Mouse (Mus musculus) monocyte, adult 5-6 weeks (primary cell): ENCODE results near the gene Gfi1. TPM values are rescaled to one million over a fixed set of nuclear protein-coding genes. Genes with fewer than 3 reads are reported as not detected.

Source experiments
- ATAC-seq: fragments of 153-309, 156-312 bp; replicated peaks from 2 replicates; pipeline ENCODE4 v1.8.0; 2017; ENCODE audit warnings: mild to moderate bottlenecking; ENCODE audit not compliant: low TSS enrichment, insufficient number of reproducible peaks, severe bottlenecking, poor library complexity, low FRiP score
- total RNA-seq: library from RNA; stranded (forward); fragments of 200-1000, 200-491, 200-594 nt; gene quantifications from 3 replicates; pipeline ENCODE4 v1.2.3, GENCODE M21; 2017

Gene Gfi1
- total RNA-seq, result 3.3 to 15.9 TPM (median 3.8 TPM) in 3 replicates

DNA sequence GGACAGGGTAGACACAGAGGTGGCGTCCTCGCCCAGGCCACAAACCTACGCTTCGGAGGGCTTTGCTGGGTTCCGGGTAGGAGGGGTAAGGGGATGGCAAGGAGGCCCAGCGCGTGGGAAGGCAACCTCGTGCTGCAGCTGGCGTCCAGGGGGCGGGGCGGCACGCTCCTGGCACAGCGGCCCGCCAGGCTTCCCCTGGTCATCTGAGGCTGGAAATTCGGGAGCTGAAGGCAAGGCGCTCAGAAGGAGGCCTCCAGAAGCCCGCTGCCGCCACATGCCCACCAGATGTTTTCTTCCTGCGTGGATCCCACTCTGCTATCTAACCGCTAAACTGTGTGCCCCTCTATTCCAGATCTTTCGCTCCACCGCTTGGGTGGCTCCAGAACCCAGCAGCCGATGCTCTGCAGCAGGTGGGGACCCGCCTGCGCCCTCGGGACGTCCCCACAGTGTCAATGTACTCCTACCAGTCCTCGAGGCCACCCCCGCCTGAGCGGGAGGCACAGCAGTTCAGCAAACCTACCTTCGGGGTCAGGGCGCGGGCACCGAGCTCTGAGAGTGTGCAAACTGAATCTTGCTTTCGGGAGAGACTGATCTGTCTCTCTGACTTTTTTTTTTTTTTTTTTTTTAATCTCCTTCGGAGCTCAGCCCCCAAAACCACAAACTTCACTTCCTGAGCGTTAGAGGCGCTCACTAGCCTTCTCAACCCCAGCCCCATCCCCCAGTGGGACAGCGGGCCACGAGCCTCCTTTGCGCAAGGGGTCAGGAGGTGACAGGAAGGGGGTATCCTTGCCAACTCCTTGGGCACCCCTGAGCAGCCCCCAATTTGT, at the start of gene Gfi1:
Gene Gfi1, minus strand, starts transcription at position 602 of the 827 bp plus-strand sequence.
- ATAC-seq, result peak; percentile 53

DNA sequence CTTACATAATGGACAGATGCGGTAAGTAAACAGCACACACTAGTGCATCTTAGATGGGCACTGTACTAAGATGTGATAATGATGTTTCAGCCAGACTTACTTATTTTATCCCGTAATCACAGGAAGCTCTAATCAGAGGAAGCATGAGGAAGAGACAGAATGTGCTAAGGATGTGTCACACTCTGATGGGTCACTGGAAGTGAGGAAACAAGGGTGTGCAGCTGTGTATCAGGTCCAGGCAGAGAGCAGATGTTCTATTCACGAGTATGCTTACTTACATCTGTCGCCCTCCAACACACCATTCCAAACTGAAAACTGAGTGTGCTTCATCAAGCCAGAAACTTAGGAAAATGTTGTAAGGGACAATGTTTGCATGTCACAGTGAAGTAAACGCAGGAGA, 46.2 kb upstream of the Gfi1 start:
- ATAC-seq, result no peak

DNA sequence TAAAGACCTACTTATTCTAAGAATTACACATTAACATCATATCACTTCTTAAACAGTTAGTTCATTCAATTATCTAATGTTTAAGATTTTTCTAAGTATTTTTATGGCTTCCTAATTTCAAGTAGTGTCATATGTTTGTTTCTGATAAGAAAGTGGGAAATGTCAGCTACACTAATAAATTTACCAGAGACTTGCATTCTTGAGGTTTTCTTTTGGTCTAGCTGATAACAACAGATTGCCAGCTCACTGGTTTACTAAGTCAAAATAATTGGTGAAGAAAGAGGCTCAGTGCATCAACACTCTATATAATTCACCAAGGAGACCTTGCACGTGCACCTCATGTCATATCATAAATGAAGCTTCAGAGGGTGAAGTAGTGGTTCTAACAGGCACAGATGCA, 42.4 kb upstream of the Gfi1 start:
- no peak for ATAC-seq

DNA sequence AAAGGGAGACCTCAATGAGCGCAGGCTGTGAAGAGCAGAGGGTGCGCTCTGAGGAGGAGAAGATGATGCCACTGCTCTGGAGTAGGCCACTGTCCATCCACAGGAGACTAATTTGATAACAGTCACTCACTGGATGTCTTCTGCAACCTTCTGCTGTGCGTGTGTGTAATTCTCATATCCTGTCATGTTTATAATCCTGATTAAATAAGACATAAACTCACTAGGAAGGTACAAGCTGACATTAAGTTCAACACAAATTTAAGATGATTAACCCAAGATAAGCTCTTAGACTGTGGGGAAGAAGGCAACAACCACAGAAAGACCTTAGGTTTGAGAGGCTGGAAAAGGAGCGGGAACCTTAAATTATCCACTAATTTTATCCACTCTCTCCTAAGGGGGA, 40.1 kb upstream of the Gfi1 start:
- no peak for ATAC-seq

DNA sequence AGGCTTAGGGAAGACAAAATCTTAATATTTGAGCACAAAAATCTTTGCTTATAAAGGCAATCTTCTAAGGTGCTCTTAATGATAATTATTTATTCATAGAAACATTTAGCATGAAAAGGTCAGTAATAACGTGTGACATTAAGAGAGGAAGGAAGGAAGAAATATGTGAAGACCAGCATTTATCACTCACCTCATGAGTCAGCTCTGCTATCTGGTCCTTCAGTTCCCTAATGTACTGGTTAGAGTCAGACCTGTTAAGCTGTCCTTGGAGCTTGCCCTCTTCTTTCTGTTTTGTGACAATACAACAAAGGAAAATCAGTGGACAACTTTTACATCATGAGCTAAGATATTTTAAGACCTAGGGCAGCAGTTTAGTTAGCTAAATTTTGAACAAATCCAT, 38.6 kb upstream of the Gfi1 start:
- no peak for ATAC-seq

DNA sequence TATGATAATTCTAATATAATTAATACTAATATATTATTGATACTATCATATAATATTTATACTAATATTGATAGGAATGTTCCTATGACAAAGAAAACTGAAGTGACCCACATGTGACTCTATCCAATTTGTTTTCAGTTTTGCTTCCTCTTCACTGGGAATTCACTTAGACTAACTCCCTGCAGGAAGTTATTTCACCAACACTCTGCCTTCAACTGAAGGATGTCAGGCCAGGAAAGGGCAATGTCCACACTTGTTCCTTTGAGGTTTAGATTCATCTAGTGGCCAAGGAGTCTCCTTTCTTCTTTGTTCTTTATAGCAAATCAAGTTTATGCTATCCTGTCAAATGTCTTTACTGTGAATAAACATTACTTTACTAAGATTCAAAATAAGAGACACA, 37.8 kb upstream of the Gfi1 start:
- ATAC-seq, result no peak

DNA sequence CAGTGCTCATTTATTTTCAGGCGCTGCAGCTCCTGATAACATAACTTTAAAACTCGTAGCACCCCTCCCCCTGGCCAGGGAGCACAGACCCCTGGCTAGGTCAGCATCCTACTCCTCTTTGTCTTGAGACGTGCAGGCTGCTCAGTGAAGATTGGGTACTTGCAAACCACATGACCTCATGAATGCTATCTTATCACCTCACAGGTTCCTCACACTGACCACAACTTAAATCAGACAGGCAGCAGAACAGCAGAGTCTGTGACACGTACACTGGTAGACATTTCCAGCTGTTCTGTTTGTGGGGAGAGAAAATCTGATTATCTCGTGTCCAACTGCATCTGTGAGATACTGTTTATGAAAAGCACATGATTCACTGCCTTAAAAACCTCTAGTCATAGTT, 33.3 kb upstream of the Gfi1 start:
- peak; percentile 68 for ATAC-seq

DNA sequence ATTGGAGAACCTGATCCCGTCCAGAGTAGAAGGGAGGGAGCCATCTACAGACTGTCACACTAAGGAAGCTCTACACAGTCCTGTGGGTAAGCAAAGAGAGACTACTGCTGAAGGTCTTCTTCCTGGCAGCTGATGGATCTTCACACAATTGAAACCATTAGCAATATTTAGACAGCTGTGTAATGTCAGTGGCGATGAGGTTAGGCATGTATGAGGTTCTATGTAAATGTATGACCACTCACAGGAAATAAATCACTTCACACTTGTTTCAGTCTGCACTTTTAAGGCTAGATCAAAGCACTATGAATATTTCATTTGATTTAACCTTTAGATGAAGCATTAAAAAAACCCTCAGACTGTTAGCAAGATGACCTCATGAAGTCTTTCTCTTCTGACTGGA, 30.2 kb upstream of the Gfi1 start:
- ATAC-seq, result no peak

DNA sequence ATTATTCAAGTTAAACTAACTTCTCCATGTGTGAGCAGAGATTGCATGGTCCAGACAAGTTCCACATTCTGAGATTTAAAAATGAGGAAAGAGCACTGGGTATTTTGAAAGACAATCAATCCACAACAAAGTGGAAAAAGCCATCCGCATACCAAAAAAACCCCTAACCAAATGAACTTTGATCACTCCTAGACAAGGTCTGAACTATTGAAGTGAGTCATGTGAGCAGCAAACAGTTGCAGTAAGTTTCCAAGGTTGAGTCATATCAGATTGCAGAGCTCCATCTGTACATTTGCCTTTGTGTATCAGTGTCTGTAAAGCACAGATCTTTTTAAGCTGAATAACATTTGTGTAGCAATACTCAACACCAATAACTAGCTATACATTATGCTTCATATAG, 28.9 kb upstream of the Gfi1 start:
- peak; percentile 34; the same call in 1 of the 2 replicates for ATAC-seq

DNA sequence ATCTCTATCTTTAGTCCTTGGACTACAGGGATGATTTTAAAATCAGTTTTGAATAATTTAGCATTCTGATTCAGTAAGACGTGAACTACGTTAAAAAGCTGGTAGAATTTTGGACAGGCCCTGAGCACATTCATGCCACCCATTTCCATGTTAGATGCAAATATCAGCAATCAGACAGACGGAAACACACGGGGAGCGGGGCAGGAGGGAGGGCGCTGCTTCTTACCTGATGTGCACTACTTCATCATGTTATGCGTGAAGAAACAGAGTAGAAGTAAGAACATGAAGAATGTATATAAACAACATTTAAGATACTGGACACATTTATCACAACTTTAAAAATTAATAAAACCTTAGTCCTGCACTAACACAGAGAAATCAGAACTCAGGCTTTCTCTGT, 27.8 kb upstream of the Gfi1 start:
- ATAC-seq, result no peak

DNA sequence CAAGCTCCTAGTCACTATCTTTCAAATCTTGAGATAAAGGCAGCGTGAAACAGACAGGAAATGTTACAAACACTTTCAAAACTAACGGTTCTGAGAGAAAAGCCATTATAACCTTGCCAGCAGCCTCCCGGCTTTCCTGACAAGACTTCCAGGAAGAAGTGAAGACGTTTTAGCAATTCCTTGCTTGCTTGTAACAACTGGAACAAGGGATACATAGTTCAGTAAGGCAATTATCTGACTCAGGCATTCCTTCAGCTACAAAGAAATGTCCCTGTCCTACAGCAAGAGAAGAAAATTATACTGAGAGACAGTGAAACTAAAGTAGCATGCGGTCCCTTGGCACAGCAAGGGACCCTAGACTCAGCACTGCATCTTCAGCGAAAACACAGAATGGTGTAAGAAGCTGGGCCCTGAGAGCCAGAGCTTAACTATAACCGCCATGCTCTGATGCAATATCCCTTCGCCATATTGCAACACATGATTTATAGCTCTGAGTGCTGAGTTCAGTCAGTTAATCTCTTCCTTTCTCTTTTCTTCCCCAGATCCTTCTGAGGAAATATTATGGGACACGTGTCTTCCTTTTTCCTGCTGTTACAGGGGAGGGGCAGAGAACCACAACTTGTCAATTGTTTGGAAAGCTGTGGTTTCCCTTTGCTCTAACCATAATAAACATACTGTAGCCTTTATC, 23.5 kb upstream of the Gfi1 start:
- ATAC-seq, result peak; percentile 82; the same call in 1 of the 2 replicates

DNA sequence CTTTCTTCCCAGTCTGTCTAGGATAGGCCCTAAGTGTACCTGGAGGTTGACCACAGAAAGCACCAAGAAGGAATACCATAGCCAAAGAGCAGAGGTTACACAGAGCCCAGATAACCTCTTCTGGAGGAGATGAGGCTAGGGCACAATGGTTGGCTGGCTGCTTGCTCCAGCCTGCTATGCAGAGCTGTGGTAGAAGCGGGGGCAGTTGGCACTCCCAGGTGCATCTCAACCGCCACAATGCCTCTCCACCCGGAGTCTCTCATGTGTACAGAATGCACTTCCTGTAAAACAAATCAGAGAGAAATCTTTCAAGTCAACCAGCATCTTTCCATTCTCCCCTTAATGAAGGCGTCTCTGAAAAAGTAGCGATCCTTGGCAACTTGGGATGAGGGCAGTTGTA, 13.2 kb upstream of the Gfi1 start:
- no peak for ATAC-seq

DNA sequence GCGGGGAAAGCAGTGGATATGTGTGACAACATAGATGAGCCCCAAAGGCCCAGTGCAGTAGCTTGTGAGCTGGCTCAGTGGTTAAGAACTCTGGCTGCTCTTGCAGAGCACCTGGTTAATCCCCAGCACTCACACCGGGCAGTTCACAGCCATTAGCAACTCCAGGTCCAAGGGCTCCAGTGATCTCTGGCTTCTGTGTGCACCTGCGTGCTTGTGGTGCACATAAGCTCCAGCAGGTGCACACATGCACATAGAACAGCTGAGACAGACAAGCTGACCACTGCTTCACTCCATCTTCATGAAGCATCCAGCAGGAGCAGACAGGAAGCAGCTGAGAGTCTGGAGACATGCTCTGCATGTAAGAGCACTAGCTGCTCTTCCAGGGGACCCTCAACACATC, 12.5 kb upstream of the Gfi1 start:
- no peak for ATAC-seq

DNA sequence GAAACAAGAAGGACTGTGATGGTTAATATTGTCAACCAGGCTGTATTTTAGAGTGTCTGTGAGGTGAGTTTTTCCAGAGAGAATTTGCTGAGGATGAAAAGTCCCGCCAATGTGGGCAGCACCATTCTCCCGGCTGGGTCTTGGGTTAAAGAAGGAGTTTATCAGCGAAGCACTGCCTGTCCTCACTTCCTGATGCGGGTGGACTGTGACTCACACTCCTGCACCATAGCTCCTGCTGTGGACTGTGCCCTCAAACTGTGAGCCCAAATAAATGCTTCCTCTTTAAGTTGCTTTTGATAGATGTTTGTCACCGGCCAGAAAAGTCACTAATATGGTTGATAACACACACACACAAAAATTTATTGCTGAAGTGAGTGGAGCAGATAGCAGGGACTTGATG, 10.3 kb upstream of the Gfi1 start:
- no peak for ATAC-seq

DNA sequence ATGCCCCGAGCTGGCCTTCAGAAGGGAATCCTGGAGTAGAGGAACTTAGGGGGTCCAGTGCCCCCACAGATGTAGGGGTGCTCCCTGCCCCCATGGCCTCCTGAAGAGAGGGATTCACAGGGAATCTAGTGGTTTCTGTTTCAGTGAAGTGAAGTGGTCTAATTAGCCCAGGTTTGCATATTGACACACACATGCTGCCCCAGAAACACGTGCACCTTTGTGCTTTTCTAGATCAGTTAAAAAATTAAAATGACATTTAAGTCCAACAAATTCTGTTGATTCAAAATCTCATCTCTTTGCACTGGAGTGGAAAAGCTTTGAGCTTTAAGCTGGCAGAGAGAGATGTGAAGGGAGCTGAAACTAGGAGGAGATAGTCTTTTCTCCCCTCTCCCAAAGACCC, 6.0 kb upstream of the Gfi1 start:
- no peak for ATAC-seq

DNA sequence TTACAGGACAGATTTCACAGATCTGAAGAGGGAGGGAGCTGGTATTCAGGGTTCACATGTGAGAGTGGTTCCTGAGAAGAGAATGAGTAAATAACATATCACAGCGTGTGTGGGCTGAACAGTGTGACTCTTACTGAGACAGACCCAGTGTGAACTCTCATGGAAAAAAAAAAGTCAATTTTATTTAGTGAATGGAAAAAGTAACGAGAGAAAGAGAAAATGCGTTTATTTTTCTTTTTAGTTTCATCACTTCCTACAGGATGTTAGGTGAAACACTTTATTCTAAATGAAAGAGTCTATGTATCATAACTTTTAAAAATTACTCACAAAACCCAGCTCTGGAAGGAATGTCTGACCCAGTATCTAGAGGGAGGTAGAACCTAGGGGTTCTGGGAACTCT, 5.6 kb upstream of the Gfi1 start:
- no peak for ATAC-seq

DNA sequence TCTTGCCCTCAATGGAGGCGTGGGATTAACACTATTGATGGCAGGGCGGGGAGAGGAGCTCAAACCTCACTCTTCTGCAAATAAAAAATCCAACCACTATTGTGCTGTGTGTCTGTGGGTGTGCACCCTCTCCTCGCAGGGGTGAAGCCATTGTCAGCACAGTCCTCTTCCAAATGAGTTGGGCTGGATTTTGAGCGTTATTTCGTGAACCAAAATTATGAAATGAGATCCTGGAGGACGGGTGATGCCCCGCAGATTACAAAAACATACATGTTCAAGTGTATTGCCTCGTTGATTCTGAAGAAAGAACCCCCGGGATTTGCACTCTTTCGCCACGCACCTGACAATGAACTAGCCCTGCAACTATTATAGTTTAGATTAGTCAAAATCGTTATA, 1.2 kb upstream of the Gfi1 start:
- ATAC-seq, result no peak

DNA sequence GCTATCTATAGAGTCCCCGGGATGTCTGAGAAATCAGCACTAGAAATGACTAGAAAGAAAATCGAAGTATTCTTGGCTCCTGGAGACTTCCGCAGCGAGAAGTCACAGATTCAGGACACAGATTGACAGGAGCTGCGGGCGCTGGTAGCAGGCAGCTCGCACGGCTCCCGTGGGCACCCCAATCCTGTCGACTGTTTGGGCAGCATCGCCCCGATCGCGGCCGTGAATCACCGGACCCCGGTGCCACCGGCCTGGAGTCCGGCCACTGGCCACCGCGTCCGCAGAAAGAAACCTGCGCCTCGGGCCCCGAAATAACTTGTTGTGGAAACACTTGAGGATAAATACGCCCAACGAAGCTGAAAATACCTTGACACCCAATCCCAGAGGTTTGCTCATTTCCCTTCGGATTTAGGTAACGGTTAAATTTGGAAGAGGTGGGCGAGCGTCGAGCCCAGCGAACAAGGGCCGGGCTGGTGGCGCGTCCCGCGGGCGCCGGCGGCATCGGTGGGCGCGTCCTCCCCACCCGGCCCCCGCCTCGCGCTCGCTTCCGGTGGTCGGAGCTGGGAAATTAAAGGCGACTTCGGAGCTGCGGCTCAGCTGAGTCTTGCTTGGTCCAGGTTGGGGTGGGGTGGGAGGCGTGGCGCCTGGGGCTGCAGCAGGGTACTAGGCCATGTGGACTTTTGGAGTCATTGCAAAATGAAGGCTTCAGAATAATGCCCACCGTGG, 608 bp upstream of the Gfi1 start:
- no peak for ATAC-seq

DNA sequence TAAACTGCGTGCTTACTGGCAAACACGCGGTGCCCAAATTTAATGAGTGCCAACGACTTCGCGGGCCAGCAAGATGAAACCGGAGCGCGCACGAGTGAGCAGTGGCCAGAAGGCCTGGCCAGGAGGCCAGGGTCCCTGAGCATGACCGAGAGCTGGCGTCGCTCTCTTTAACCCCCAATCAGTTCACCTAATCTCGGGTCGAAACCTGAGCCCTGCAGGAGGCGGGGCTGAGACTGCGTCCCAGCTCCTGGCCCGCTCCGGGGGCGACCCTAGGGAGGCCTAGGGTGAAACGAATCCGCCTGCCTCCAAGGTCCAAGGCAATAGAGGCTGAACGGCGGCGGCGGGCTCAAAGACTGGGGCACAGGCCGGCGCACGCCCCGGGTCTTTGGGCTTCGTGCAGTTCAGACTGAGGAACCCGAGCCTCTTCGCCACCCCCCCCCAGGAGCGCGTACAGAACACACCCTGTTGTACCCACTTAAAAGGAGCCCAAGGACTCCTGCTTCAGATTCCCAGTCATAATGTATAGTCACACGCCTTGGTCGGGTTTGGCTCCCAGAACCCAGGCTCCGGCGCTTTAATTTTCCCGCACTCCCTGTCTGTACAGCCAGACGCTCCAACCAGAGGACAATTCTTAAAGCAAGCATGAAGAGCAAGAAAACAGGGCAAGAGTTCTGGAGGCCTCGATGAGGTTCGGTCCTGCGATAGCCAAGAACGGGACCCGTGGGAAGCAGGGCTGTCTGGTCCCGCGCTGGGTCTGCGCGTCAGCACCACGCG, 988 bp downstream of the Gfi1 start:
- no peak for ATAC-seq
